Mouse (Mus musculus) bone marrow, adult 2 months (tissue): ENCODE measurements at regions not wholly inside any gene's neighbourhood (a gene's known extent, or its start where the extent isn't known, plus 50 kb on each side); places are given as distances from the start of the nearest gene placed in this dataset.

Experiments used
- CTCF ChIP-seq: fragments of 200-500 bp; IDR thresholded peaks from 2 replicates; pipeline ENCODE4 v1.5.1; 2011; ENCODE audit warnings: low read length, control low read depth; ENCODE audit not compliant: control insufficient read depth, insufficient read depth
- POLR2A ChIP-seq: fragments of 200-500 bp; IDR thresholded peaks from 2 replicates; pipeline ENCODE4 v1.6.1; 2011; ENCODE audit warnings: low read depth, mild to moderate bottlenecking, control low read depth, low read length, borderline replicate concordance; ENCODE audit not compliant: control insufficient read depth

GRCm38 (mm10) chr12:35679903-35680302, 145.1 kb upstream of the Ahr start:
- TF ChIP-seq CTCF = no peak
- TF ChIP-seq POLR2A = no peak
